Mouse (Mus musculus) ES-E14 (cell line): ENCODE results near the gene Ccdc71.

Experiments
- HCFC1 ChIP-seq: IDR thresholded peaks from 2 replicates; pipeline ENCODE4 v1.6.1; 2012; ENCODE audit warnings: low read length, inconsistent platforms, borderline replicate concordance; ENCODE audit not compliant: insufficient read depth
- MAFK ChIP-seq: IDR thresholded peaks from 2 replicates; pipeline ENCODE4 v1.6.1; 2014; ENCODE audit warnings: mild to moderate bottlenecking, low read depth, low read length, inconsistent platforms; ENCODE audit not compliant: insufficient read depth
- ZNF384 ChIP-seq: IDR thresholded peaks from 2 replicates; pipeline ENCODE4 v1.6.1; 2012; ENCODE audit warnings: low read depth, low read length, inconsistent platforms

DNA sequence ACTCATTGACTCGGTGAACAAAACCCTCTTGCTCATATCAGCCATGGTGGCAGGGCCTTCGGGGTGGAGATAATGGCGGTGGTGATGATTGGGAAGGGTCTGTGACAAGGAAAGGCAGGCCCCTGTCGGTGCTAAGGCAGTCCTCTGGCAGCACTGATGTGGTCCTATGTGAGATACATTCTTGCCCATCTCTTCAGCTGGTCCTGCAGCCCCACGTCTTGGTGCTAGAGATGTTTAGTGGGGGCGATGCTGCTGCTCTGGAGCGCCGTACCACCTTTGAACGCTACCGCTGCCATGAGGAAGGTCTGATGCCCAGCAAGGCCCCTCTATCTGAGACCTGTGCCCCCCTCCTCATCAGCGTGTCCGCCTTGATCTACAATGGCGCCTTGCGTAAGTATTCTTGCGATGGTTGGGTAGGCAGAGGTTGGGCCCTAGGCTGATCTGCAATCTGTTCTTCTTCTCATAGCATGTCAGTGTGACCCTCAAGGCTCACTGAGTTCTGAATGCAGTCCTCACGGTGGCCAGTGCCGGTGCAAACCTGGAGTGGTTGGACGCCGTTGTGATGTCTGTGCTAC is 25.1 kb downstream of the Ccdc71 start:
- TF ChIP-seq MAFK (no peak), HCFC1 (no peak), ZNF384 (no peak)
